Mouse (Mus musculus): Measurements from ENCODE around the gene Aplp2. TPM values are rescaled to one million over a fixed set of nuclear protein-coding genes. Genes with fewer than 3 reads are reported as not detected.

Gene Aplp2
- total and polyA plus RNA-seq, 3 experiments: 431 to 689 (median 578) TPM

DNA sequence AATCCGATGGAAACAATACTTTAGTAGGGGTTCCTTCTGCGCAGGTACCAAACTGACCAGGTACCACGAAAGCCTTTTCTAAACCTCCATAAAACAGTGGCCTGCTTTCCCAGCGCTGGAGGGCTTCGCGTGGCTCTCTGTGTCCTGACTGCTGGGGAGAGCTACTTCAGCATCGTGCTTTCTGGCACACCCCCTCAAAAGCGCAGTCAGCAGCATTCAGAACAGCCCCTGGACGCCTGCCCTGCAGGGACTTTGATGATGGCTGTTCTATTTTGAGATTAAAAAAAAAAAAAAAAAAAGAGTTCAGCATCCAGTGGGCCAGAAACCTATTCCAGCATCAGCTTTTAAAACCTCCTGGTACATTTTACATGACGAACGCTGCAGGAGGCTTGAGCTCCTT lies 14.2 kb upstream of the Aplp2 start:
- DNase-seq: no peak

- DNase-seq: no peak
Observed at GRCm38 (mm10) chr9:31223475-31223874, 11.9 kb upstream of the Aplp2 start.

DNA sequence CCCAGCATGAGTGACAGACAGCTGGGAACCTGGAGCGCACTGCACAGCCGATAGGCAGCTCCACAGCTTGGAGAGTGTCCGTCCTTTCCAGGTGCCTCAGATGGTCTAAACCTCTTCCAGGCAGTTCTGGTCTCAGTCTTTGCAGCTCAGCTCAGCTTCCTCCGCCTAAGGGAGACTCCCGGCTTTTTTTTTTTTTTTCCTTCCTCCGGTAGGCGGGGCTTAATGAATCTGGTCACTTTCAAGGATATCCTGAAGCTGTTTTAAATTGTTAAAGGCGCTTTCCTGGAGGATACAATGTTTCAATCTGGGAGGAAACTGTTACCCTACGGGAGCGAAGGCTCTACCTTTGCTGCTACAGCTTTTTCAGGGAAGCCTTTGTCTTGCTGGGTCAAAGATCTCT lies 9.6 kb upstream of the Aplp2 start:
- no peak for DNase-seq

DNA sequence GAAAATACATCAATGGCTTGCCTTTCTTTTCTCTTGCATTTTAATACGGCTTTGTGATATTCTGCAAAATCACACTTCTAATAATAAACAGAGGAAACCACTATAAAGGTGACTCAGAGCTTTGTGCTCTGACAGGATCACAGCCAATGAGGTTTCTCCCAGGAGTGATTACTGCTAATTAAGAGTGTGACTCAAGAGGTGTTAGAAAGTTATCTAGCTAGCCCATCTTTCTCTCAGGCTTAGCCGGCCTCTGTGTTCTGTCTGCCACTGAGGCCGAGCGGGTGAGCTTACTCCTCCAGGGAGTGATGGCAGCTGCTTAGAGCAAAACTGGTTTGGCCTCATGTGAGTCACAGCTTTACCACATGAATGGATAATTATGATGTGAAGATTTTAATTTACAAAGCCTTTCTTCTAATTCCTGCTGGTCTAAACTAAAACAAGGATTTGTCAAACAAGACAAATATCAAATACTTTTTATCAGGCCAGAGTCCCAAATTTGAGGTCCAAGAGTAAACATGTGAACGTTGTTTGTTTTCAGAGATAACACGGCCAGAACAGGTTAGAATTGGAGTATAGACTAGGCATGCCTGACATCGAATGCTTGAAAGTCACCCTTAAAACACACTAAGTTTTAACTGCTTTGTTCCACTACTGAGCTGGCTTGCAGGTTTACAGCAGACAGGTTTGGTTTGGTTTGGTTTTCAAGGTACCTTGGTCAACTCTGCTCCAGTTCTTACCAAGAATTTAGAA lies 6.2 kb upstream of the Aplp2 start:
- DNase-seq: no peak

GRCm38 (mm10) chr9:31212500-31213008 lies 939 bp upstream of the Aplp2 start:
- DNase-seq: no peak

DNA sequence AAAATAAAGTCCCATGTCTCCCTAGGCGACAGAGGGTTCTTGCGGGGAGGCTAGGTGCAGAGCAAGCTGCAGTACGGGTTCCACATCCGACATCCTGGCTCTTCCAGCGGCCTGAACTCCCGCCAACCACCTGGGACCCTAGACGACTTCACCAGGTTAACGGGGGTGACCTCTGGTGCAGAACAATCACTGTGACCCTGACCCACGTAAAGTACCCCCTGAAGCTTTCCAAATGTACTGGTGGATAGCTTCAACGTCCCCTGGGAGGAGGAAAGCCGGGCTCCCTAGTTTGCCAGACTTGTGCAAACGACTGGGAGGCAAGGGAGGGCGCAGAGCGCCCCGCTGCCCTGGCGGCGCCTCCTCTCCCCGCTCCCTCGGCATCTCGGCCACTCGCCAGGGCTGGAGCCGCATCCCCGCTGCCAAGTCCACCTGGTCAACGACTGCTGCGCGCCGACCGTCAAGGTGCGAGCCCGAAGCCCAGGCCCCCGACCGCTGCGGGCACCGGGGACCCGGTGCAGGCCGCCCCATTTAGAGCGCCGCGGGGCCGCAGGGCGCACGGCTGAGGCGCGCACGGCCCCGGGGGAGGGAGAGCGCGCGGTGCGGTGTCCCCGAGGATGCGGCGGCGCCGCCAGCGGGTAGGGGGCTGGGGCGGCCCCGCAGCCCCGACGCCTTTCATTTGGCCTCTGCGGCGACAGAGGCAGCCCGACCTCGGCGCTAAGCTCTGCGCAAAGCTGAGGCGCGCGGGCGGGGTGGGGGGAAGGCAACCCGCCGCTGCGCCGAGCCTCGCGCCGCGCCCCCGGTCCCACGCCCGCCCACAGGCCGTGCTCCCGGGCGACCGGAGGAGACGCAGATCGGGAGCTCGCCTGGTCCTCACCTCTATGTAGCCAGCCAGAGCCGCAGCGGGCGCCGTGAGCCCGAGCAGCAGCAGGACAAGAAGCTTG lies 596 bp downstream of the Aplp2 start:
- peak; percentile 75 for DNase-seq

GRCm38 (mm10) chr9:31210163-31210562 lies 1.5 kb downstream of the Aplp2 start:
- DNase-seq: no peak

- DNase-seq: no peak
Observed at GRCm38 (mm10) chr9:31209502-31209901, 2.1 kb downstream of the Aplp2 start.

DNA sequence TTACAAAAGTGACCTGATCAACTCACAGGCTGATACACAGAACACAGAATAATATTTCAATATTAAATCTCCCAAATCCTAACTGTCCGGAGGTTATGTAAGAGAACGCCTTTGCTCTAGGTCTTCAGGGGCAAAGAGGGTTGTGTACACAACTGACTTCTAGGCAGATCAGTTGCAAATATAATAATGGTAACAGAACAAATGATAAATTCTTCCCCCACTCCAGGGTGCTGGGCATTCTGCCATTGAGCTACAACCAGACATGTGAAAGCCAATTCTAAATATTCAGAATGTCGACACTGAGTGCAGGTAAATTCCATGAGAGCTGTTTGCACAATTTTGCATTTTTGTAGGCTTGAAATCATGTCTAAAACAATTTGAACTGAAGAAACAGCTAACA lies 3.9 kb downstream of the Aplp2 start:
- no peak for DNase-seq

GRCm38 (mm10) chr9:31204722-31205121 lies 6.9 kb downstream of the Aplp2 start:
- DNase-seq: peak; percentile 34

DNA sequence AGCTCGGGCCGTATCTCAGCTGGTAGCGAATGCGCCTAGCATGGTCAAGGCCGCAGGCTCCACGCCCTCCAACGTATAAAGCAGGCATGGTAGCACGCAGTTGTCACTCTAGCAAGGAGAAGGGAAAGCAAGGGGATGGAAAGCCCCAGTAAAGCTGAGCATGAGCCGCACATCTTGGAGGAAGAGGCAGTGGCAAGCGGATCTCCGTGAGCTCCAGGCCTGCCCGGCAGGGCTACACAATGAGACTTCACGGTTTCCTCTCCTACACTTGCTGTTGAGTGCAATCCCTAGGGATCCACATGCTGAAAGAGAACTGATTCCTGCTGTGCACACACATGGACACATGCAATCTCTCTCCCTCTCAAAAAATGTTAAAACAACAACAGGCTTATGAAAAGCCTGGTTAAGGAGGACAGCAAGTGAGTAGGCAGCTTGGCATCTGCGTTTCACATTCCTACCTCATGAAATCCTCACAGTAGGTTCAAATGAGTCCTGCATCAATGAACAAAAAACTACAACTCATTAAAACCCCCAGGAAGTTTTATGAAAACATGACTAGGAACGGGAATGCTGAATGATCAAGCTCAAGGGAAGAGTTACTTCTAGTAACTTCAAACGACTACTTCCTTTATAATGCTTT lies 7.9 kb downstream of the Aplp2 start:
- peak; percentile 61 for DNase-seq

GRCm38 (mm10) chr9:31203068-31203467 lies 8.5 kb downstream of the Aplp2 start:
- peak; percentile 44 for DNase-seq

DNA sequence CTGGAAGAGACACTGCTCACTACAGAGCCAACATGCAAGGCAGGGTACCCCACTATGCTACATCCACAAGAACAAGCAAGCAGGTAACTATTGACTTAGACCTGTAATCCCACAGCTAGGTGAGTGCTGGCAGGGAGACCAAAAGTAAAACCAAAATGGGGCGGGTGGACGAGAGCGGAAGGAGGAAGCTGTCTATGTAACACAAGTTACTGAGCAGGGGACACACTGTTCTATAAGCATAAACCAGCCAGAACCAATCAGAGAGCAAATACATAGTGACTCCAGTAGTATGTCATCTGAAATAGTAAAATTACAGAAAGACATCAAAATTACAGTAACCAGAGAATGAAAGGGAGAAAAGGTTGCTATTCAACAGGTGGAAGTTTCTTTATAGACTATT lies 13.0 kb downstream of the Aplp2 start:
- DNase-seq: no peak

- DNase-seq: no peak
Observed at GRCm38 (mm10) chr9:31197782-31198181, 13.8 kb downstream of the Aplp2 start.

DNA sequence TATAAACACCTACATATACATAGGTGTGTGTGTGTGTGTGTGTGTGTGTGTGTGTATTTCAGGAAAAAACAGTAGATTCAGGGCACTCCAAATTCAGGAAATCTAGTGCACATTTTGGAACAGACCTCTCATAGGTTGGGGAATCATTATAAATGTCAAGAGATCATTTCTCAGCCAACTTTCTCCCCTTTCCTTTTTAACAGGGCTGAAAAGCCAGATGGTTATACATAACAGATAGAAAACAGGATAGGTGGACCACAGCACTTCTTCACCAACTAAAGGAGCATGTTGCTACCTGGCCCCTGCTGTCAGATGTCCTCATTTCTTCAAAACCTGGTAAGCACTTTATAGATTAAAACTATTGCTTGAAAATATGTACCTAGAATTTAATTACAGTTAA lies 14.9 kb downstream of the Aplp2 start:
- no peak for DNase-seq

GRCm38 (mm10) chr9:31195573-31195972 lies 16.0 kb downstream of the Aplp2 start:
- no peak for DNase-seq

DNA sequence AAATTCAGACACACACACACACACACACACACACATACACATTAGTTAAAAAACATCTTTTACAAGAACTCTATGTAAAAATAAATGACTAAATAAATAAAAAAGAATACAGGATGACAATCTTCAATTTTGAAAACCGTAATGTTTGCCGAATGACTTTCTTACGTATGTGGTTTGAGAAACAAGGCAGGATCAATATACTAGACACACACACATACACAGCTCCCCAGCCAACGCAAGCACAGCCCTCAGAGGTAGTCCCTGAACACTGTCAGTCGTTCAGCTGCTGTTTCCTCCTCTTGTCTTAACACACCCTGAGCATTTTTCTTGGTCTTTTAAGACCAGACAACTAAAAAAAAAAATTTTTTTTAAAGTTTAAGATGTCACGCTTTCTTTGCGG lies 19.2 kb downstream of the Aplp2 start:
- DNase-seq: no peak

DNA sequence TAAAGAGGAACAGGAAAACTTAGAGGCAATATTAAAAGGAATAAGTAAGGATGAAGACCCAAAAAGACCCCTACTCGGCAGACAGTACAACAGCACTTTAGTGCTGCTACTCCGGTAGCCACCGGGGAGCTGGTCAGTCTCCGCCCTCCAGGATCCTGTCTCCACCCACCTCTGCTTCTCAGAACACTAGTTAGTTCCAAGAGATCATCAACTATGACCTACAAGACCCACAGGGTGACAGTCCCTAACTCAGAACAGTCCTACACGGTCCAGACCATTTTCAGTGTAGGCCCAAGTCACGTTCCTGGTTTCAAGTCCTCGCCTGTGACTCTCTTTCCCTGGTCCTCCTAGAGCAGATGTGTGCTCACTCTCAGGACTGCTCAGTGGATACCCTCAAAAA lies 20.1 kb downstream of the Aplp2 start:
- peak; percentile 36 for DNase-seq

DNA sequence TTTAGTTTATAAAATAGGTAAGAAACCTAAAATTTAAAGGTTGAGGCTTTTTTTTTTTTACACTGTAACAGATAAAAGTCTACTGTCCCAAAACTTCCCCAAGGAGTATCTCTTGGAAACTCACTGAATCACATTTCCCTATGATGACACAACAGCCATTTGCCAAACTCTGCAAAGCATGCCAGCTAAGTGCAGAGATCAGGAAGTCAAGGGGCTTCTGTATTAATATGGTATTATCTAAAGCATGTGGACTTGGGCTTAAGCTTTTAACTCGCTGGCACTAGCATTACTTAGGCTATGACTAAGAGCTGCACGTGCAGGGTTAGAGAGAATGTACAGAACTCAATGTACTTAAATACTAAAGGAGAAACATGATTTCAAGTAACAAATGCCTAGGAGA lies 22.4 kb downstream of the Aplp2 start:
- DNase-seq: peak; percentile 29

DNA sequence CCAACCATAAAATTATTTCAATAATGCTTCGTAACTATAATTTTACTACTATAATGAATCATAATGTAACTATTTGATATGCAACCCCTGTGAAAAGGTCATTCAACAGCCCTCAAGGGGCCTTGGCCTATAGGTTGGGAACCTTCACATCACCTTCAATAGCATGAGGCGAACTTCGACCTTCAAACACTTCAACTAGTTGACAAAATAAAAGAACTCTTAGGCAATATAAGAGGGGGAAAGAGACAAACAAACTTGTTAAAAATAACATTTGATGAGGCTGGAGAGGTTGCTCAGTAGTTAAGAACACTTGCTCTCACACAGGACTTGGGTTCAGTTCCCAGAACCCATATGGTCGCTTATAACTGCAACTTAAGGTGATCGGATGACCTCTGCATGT lies 27.2 kb downstream of the Aplp2 start:
- DNase-seq: no peak

- no peak for DNase-seq
Observed at GRCm38 (mm10) chr9:31183061-31183460, 28.6 kb downstream of the Aplp2 start.

DNA sequence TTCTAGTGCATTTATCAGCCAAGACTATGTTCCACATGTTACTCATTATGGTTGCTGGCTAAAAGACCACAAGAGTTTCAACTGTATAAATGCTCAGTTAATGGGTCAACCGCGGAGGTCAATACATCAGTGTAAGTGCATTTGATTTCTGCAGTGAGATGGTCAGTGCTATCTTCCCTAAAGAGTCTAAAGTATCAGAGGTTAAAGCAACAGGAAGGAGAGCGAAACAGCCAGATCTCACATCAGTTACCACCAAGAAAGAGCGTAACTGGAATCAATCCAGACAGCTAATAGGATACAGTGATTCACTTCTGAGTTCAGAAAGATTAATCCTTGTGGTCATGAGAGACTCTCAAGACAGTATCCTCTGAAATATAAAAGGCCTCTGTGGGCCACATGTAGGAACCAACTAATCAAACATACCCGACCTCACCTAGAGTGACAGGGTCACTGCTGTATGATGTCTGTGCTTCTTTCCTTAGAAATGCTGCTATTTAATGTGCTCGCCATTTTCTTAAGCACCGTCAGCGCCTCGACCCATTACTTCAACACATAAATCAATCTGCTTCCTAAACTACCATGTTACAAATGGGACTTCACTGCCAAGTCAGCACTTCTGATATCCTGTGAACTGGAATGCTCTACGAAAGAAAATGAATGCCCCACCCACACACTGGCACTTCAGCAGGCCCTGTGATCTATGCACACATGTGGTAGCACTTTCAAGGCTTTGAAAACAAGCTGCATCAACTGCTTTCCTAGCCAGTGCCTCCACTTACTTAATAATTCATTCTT lies 30.1 kb downstream of the Aplp2 start:
- DNase-seq: no peak

Data from adrenal gland, adult 2 months (tissue).